Mouse (Mus musculus) heart, postnatal 0 days (tissue): Measurements from ENCODE around the gene Gm49711. TPM values are rescaled to one million over a fixed set of nuclear protein-coding genes. Genes with fewer than 3 reads are reported as not detected.
"Not testable (repeated sequence)": the region's sequence is repeated elsewhere in the genome, so short reads cannot be mapped to it uniquely, and the experiment has no call there.

ENCODE experiments used
- ATAC-seq: fragments of 200-750 bp; cut with Nextera tagmentation; 2 replicates; pipeline ENCODE4 v1.8.0; 2017; ENCODE audit warnings: low read depth, moderate number of reproducible peaks, moderate library complexity; ENCODE audit not compliant: insufficient read depth
- DNase-seq: peaks from one replicate; pipeline ENCODE4 v3.0.0-alpha.2; 2016; ENCODE audit warnings: low spot score
- H3K27ac ChIP-seq: fragments of 300-500 bp; sonication (generic); 2 replicates; pipeline ENCODE4 v1.5.1; 2014; ENCODE audit warnings: low read depth, mild to moderate bottlenecking
- H3K27me3 ChIP-seq: fragments of 300-500 bp; sonication (generic); 2 replicates; pipeline ENCODE4 v1.6.1; 2014; ENCODE audit warnings: low read length, mixed read lengths; ENCODE audit not compliant: control insufficient read depth, insufficient read depth
- H3K36me3 ChIP-seq: fragments of 300-500 bp; sonication (generic); replicated peaks from 2 replicates; pipeline ENCODE4 v1.6.1; 2014; ENCODE audit warnings: low read length, mixed read lengths; ENCODE audit not compliant: control insufficient read depth, insufficient read depth
- H3K4me1 ChIP-seq: fragments of 300-500 bp; sonication (generic); 2 replicates; pipeline ENCODE4 v1.6.1; 2014; ENCODE audit warnings: antibody characterized with exemption; ENCODE audit not compliant: control insufficient read depth, insufficient read depth
- H3K4me2 ChIP-seq: fragments of 300-500 bp; sonication (generic); 2 replicates; pipeline ENCODE4 v1.6.1; 2014; ENCODE audit warnings: low read depth, mild to moderate bottlenecking, low read length, moderate library complexity
- H3K4me3 ChIP-seq: fragments of 300-500 bp; sonication (generic); 2 replicates; pipeline ENCODE4 v1.5.1; 2014; ENCODE audit warnings: low read depth, low read length
- H3K9ac ChIP-seq: fragments of 300-500 bp; sonication (generic); replicated peaks from 2 replicates; pipeline ENCODE4 v1.6.1; 2014; ENCODE audit warnings: low read depth, low read length, mixed read lengths
- H3K9me3 ChIP-seq: fragments of 300-500 bp; sonication (generic); replicated peaks from 2 replicates; pipeline ENCODE4 v1.6.1; 2016; ENCODE audit warnings: low read length; ENCODE audit not compliant: control insufficient read depth
- CTCF ChIP-seq: IDR thresholded peaks from 2 replicates; pipeline ENCODE4 v1.5.1; 2016; ENCODE audit warnings: antibody characterized with exemption, control low read depth, low read depth
- EP300 ChIP-seq: IDR thresholded peaks from 2 replicates; pipeline ENCODE4 v1.6.1; 2016; ENCODE audit warnings: antibody characterized with exemption, low read depth
- WGBS: fragments of 180-500 bp; shearing (Covaris S2); extraction: QIAGEN DNeasy Blood & Tissue Kit; methylation state at CpG from one replicate; pipeline ENCODE4 v1.1.7; 2014; 5-methylcytosine and 5-hydroxymethylcytosine counted together
- polyA plus RNA-seq: library from polyadenylated mRNA; unstranded; fragments of >200 nt; fragmentation: Nextera tagmentation; extraction: Ambion mirVana; gene quantifications from 2 replicates; pipeline ENCODE4 v1.2.1, GENCODE M21; 2015
- total RNA-seq: library from RNA; depleted of rRNA; stranded (reverse); fragments of >200 nt; gene quantifications from 2 replicates; pipeline ENCODE4 v1.2.3, GENCODE M21; 2014; ENCODE audit warnings: low replicate concordance

The Gm49711 gene
- total and polyA plus RNA-seq, 2 experiments from 2014 or later, result 0.20 TPM; not detected in 1

DNA sequence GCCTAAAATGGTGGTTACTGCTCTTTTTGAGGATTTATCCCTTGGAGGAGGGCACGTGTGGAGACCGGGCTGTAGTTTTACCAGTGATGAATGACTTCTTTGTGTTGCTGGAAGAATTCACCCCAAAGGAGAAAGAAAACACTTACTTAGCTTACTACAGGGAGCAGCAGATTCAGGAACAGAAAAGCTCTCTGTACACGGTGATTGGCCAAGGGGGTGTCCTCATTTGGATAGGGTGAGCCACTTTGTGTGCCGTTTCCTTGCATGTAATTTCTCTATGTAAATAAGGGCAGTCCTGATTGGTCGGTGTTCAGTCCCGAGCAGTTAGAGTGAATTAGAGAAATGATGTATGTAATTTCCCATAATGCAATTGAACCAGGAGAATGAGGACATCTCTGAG lies 137.0 kb downstream of the Gm49711 start:
- no peak for TF ChIP-seq CTCF
- no peak for TF ChIP-seq EP300
- Histone ChIP-seq H3K4me3 (no peak overlapping the region), H3K27ac (no peak overlapping the region), H3K4me2 (no peak overlapping the region), H3K4me1 (no peaks in the 10 kb centered on the region), H3K9ac (no peak overlapping the region), H3K27me3 (no peaks in the 10 kb centered on the region), H3K36me3 (no peaks in the 10 kb centered on the region), H3K9me3 (0 out of 2 replicates have a peak, but pooled peaks cover 3% of the 10 kb centered on the region)
- ATAC-seq, result no peak
- 85% methylated on average over 6 of the region's 6 CpGs for WGBS
- no peak for DNase-seq

DNA sequence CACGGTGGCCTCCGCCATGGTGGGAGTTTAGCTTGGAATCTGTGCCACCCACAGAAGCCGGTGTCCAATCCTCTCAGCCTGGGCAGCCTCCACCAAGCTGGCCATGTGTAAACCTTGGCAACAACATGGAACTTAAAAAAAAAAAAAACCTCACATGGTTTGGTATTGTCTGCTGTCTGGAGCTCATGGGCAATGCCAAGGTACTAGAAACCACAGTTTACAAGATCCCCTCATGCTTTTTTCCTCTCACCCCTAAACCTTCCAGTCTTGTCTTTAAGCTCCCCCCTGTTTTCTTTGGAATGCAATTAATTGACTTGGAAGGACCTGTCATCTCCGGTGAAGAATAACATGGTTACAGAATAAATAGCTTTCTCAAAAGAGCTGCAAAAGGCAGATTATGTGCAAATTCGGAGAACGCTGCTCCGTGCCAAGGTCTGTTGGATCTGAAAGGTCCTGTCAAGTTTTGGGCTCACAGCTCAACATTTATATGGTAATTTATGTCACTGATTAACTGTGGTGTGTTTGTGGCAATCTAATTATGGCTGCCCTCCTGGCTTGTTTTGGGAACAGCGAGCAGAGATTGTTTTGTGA lies 138.7 kb downstream of the Gm49711 start:
- TF ChIP-seq EP300 (no peak), CTCF (no peak)
- WGBS, result 78% methylated on average over 8 of the region's 8 CpGs
- no peak overlapping the region for H3K4me2 ChIP-seq
- H3K27ac ChIP-seq, result no peak overlapping the region
- 0 out of 2 replicates have a peak, but pooled peaks cover 3% of the 10 kb centered on the region for H3K9me3 ChIP-seq
- DNase-seq, result no peak
- H3K27me3 ChIP-seq, result no peaks in the 10 kb centered on the region
- no peaks in the 10 kb centered on the region for H3K4me1 ChIP-seq
- no peaks in the 10 kb centered on the region for H3K36me3 ChIP-seq
- ATAC-seq, result no peak
- H3K9ac ChIP-seq, result no peak overlapping the region
- H3K4me3 ChIP-seq, result no peak overlapping the region

DNA sequence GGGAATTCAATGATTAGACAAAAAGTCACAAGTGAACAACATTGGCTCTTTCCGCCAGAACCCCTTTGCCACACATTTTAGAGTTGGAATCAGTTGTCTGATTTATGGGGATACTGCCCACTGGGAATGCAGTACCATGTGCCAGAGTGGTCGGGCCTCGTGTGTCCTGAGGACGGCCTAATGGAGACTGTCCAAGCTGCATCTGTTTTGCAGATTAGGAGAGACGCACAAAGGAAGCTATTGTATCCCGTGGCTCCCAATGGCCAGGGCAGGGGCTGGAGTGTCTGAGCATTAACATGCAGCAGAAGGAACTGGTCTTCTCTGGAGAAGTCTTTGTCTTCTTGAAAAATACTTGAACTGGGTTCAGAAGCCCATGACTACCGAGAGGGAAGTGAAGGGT lies 142.5 kb downstream of the Gm49711 start:
- no peaks in the 10 kb centered on the region for H3K9me3 ChIP-seq
- DNase-seq (no peak), ATAC-seq (no peak)

DNA sequence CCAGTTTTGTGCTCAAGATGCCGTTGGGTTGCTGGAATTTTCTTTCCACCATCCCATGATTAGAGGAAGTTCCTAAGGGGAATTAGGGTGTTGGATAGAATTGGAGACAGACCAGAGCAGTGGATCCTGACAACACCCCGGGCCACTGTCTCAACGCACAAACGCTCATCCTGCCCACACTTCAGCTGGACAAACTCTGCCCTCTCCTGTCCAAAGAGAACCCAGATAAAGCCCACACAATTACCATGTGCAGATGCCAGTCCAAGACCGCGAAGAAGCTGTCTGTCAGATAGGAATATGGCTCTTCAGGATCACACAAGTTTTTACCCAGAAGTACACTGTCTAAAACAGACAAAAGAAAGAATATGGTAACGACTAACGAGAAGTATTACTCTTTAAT lies 145.5 kb downstream of the Gm49711 start:
- Histone ChIP-seq H3K9ac (no peak overlapping the region), H3K4me1 (no peaks in the 10 kb centered on the region), H3K27me3 (no peaks in the 10 kb centered on the region), H3K4me3 (no peak overlapping the region), H3K4me2 (no peak overlapping the region), H3K9me3 (no peaks in the 10 kb centered on the region), H3K27ac (no peak overlapping the region), H3K36me3 (no peaks in the 10 kb centered on the region)
- no peak for ATAC-seq
- TF ChIP-seq EP300 (no peak), CTCF (peak; percentile 26)
- no peak for DNase-seq
- 66% methylated on average over 8 of the region's 8 CpGs for WGBS

More for the DNA sequence above, 142.5 kb downstream of the Gm49711 start:
- H3K27ac ChIP-seq, result 0 out of 2 replicates have a peak overlapping the region, but pooled peaks have one; percentile 41
- no peaks in the 10 kb centered on the region for H3K36me3 ChIP-seq
- no peak overlapping the region for H3K9ac ChIP-seq
- no peak overlapping the region for H3K4me3 ChIP-seq
- no peaks in the 10 kb centered on the region for H3K27me3 ChIP-seq
- H3K4me2 ChIP-seq, result no peak overlapping the region
- TF ChIP-seq EP300, result no peak
- no peak for TF ChIP-seq CTCF
- 68% methylated on average over 7 of the region's 7 CpGs for WGBS
- H3K4me1 ChIP-seq, result no peaks in the 10 kb centered on the region

DNA sequence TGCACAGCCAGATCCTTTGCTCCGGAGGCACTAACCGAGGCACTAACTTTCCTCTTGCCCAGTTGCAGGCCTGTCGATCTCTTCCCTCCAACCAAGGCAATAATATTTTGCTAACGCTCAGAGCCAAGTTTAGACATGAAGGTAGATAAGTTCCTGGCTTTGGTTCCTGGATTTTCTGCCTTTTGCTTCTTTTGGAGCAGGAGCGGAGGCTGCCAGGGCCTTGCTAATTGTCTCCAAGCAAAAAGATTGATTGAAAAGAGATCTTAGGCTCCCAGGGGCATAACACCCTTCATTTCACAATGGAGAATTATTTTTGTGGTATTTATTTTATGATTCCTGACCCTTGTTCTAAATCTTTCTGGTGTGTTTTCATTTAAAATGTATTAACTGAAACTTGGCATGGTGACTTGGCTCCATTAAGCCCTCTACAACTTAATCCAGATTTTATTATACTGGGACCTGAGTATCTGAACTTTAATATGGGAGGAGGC lies 151.2 kb downstream of the Gm49711 start:
- Histone ChIP-seq H3K4me3 (no peak overlapping the region), H3K9me3 (no peaks in the 10 kb centered on the region), H3K9ac (no peak overlapping the region), H3K4me1 (no peaks in the 10 kb centered on the region), H3K4me2 (no peak overlapping the region), H3K27ac (no peak overlapping the region), H3K36me3 (no peaks in the 10 kb centered on the region), H3K27me3 (no peaks in the 10 kb centered on the region)
- no peak for DNase-seq
- TF ChIP-seq CTCF (no peak), EP300 (no peak)
- ATAC-seq, result no peak
- WGBS, result 75% methylated on average over 5 of the region's 5 CpGs

DNA sequence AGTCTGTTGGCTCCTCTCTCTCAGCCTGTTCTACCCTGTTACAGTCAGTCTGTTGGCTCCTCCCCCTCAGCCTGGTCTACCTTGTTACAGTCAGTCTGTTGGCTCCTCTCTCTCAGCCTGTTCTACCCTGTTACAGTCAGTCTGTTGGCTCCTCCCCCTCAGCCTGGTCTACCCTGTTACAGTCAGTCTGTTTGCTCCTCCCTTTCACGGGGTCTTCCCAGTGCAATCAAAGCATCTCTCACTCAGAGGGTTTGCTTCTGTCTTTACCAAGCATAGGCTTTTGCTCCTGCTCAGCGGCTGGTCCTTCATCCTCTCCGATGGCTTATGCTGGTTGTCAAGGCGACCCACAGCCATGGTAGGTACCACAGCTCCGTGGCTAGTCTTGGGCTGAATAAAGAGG lies 152.2 kb downstream of the Gm49711 start:
- 81% methylated on average over 5 of the region's 5 CpGs for WGBS
- not testable (repeated sequence) for H3K27ac ChIP-seq, H3K36me3 ChIP-seq, H3K4me1 ChIP-seq, ATAC-seq, H3K9me3 ChIP-seq, DNase-seq, H3K4me2 ChIP-seq, H3K27me3 ChIP-seq, H3K4me3 ChIP-seq, H3K9ac ChIP-seq

DNA sequence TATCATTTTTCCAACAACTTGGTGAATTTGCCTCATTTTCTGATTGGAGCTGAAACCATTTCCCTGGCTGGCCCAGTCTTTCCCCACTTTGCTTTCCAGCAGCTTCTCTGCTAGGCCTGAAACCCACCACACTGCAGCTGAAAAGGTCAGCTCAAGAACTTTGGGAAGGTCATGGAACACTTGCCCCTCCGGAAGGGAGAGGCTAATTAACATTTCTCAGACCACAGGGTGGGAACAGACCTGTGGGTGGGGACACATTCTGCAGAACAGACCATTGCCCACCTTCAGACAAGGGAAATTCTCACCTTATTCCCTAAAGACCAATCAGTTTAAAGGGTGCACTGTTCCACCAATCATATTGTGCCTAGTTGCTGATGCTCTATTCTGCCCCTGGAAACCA lies 155.8 kb downstream of the Gm49711 start:
- not testable (repeated sequence) for H3K4me1 ChIP-seq, DNase-seq, H3K27ac ChIP-seq, H3K9me3 ChIP-seq, H3K36me3 ChIP-seq, H3K4me2 ChIP-seq, ATAC-seq, H3K27me3 ChIP-seq, H3K9ac ChIP-seq, H3K4me3 ChIP-seq
- 60% methylated on average over 1 of the region's 1 CpGs for WGBS
